Mouse (Mus musculus) retina, embryonic 14.5 days (tissue): ENCODE measurements around the gene Bcl7c.

Experiments
- DNase-seq: peaks from one replicate; pipeline ENCODE4 v3.0.0-alpha.2; 2015; ENCODE audit warnings: low spot score

Gene Bcl7c

DNA sequence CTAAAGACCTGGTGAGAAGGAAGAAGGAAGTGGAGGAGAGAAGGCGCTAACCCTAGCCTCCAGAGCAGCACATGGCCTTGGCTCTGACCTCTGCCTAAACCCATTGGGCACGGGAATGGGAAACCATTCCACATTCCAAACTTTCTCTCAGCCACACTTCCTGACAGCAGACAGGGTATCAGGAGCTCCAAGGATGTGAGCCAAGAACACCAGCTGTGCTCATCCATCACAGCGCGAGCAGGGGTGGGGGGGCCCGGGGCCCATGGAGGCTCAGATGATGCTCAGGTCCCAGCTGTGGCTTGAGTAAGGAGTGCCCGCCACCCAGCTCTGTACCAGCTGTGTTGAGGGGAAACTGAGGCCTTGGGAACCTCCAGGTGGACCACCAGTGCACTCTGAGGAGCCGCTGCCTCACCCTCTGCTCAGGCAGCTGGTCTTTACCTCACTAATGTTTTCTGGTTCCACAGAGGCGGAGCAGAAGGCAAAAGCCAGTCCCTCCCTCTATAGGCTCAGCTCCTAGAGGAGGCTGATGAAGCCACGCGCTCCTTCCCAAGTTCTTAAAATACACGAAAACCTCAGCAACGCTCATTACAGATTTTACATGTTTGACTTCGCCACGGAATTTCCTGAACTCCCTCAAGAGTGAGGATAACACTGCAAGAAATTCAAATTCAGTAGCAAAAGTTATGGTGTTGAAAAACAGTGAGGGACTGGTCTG is 23.3 kb downstream of the Bcl7c start:
- no peak for DNase-seq

DNA sequence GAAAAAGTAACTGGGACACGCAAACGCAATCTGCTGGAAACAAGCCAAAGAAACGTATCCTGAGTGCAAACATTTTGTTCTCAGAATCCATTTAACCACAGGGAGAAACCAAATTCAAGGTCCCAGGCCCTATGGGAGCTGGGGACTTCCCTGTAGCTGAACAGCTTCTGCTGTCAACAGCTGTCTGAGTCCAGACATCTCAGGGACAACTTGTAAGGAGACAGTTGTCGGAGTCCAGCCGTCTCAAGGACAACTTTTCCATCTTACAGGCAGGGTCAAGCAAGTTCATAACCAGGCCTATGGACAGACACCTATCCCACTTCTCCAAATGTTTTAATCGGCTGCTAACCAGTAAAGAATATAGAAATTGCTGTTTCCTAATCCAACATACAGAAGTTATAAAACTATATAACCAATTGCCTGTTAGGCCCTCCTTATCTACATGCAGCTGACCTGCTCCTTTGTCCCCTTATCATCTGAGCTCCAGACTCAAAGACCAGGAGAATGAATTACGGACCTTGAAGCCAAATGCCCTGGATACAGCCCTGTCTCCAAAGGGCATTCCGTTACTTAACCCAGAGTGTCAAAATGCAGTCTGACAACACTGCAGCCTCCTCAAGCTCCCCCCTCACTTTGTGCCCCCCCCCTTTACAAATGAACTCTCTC is 26.7 kb downstream of the Bcl7c start:
- DNase-seq: no peak

DNA sequence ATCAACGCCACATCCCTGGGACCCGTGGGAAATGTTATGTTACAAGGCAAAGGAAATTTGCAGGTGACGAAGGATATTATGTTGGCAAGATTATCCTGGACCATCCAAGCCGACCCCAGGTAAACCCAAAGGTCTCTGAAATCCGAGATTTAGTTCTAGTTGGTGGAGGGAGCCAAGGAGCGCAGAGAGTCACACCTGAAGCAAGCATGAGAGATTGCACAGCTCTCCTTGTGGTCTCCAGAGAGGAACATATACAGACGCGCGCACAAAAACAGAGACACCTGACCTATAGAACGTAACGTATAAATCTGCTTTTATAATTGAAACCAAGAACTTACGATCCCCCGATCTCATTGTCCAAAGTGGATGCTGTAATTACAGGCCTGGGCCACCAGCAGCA is 28.2 kb downstream of the Bcl7c start:
- DNase-seq: no peak

DNA sequence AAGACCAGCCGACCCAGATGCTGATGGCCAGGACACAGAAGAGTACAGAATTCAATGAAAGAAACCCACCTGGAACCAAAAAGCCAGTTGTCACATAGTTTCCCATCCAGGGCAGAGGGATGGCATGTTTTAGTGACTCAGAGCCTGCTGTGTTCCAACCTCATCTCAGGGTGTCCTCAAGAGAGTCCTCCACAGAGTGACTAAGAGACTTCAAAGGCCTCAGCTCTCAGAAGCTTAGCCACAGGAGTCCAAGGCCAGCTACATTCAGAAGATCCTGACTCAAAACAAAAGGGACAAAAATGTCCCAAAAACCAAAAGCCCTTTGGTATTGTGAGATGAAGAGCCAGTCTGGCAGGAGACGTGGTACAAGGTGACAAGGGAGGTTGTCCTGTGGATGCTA is 29.9 kb downstream of the Bcl7c start:
- DNase-seq: no peak

DNA sequence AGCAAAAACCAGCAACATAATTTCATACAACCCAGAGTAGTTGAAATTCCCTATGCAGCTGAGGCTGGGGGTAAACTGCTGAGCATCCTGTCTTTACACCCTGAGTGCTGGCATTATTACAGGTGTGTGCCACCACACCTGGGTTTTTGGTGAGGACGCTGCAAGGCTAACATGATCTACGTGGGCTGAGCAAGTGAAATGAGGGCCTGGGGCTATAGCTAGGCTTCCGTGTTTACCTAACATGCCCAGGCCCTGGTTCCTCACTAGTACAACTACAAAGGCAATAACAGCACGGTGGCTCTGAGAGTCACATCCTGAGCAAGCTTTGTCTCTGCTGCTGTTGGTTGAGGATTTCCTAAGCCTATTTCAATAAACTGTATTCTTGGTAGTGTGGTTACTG is 31.1 kb downstream of the Bcl7c start:
- no peak for DNase-seq

DNA sequence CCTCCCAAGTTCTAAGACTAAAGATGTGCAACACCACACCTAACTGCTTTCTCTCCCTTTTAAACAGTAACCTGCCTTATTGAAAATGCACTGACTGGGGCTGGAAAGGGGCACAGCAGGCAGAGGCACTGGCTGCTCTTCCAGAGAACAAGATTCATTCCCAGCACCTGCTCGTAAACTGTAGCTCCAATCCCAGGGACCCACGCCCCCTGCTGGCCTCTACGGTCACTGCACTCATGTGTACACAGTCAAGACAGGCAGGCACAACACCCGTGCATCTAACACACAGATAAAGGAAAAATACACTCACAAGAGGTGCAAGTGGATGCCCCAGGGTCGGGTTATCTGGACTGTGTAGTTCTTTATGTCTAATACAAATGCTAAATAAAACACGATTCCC is 31.7 kb downstream of the Bcl7c start:
- peak; percentile 61 for DNase-seq

DNA sequence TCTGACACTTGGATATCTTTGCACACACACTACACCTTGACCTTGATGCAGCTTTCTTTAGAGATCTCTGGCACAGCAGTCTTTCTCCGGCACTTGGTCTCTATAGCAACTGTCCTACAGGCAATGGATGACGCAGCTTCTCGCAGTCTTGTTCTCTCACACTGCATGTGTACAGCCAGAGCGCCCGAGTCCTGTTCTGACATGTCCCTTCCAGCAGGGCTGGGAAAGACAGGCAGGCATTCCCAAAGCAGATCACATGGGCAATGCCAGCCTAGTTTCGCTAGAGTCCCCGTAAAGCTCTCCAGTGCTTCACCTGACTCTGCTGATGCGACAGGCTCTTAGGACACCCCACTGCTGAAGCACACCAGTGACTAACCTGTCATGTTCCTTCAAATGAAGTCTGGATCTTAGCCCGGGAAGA is 33.3 kb downstream of the Bcl7c start:
- no peak for DNase-seq

DNA sequence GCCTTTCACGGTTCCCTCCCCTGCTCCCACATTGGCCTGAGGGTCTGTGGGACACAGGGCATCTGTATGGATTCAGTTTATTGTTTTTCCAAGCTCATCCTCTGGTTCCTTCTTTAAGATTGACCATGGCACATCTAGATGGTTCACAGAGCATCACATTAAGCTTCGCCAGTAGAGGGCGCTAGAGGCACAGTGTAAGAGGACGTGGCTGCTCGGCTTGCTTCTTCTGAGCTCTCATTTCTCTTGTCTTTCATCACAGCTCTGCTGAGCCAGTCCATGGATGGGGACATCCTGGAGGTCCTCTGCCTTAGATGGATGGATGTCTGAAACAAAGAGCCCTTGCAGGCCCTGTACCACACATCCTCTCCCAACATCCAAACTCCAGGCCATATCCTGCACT is 33.8 kb downstream of the Bcl7c start:
- peak; percentile 97 for DNase-seq

DNA sequence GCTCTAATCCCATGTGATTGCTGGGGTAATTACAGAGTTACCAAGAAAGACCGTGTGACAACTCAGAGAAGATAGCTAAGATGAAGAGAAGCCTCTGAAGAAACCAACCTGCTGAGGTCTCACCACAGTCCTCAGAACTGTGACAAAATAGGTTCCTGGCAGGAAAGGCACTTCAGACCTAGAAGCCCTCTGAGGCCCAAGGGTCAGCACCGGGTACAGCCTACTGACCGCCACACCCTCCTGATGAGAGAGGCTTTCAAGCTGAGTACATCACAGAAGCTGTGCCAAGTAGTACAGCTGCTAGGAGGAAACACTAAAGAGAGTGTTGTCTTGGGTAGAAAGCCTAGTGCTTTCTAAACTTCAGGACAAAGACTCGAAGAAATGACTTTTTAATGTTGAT is 36.0 kb downstream of the Bcl7c start:
- no peak for DNase-seq

DNA sequence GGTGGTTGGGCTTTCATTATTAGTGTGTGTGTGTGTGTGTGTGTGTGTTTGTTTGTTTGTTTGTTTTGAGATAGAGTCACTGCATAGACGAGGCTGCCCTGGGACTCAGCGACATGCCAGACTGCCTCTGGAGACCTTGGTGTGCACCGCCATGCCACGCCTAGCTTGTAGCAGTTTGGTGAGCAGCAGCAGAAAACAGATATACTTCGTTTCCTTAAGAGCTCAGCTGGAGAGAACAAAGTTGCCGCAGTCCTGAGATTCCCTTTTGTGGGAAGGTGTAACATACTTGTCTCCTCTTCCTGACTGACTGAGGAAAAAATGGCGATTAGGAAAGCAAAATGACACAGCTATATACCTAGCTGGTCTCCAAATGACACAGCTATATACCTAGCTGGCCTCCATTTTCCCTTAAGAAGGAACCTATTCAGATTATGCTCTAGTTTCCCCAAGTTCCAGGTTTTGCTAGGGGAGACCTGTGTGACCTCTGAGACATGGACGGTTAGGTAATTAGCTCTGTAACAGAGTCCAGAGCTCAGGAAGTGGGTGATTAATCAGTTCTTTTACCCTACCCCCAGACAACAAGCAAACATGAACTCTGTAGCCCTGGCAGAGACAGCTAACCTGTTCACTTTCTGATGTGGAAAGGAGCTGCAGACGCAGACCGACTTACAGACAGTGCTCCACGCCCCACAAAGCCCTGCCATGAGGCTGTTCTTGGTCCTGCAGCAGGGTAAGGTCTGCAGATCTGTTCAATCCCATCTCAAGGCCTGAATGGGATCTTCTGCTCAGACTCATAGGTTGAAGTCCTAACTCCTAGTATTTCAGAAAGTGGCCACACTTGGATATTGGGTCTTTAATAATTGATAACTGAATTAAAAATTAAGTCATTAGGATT is 36.6 kb downstream of the Bcl7c start:
- DNase-seq: no peak

DNA sequence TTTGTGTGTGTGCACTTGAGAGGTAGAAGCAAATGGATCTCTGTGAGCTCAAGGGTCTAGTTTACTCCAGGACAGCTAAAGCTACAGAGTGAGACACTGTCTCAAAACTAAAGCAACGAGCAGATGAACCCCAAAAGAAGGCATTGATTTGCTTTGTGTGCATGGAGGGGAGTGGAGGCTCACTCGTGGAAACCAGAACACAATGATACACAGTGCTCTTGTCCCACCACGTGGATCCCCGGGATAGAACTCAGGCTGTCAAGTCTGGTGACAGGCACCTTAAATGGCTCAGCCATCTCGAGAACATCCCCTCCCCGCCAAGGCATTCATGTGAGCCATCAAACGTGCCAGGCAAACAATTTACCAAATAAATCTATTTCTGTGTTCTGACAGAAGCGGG is 41.6 kb downstream of the Bcl7c start:
- no peak for DNase-seq

DNA sequence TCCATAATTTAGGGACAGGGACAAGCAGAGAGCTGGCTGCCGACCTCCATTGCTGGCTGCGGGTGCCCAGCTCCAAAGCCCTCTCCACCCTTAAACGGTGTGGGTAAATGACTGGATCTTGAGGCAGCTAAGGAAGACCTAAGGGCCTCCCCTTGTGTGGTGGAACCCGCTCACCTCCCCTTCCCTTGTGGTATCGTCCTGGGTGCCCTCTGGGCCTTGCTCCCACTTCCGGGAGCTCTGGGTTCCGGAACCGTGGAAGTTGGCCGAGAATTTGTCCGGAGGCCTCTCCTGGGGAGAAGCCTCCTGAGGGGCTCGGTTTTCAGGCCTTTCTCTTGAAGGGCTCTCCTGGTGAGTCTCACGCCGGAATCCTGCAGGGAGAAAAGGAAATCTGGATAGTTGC is 42.1 kb downstream of the Bcl7c start:
- no peak for DNase-seq

DNA sequence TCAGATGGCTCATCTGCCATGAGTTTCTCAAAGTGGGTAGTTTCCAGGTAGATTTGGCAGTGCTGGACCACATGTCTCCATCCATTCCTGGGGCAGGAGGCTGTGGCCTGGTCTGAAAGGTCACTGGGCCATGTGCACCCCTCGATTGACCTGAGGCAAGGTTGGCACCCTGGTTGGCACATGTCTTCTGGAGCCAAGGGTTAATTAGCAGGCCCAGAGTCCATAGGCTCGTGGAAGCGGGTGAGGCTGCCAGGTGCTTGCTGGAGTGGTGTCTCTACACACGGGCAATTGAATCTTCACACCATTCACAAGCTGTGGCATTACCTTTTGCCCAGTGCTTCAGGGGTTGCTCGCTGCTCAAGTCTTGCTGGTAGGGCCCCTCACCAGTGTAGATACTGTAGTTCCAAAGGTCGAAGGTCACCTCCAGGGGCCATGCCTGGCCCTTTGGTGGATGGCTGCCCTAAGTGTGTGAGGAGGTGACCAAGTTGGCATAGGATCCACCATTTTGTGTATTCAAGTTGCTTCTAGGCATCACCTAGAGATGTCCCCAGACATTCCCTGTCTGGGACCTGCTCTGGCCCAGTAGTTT is 42.6 kb downstream of the Bcl7c start:
- DNase-seq: no peak

DNA sequence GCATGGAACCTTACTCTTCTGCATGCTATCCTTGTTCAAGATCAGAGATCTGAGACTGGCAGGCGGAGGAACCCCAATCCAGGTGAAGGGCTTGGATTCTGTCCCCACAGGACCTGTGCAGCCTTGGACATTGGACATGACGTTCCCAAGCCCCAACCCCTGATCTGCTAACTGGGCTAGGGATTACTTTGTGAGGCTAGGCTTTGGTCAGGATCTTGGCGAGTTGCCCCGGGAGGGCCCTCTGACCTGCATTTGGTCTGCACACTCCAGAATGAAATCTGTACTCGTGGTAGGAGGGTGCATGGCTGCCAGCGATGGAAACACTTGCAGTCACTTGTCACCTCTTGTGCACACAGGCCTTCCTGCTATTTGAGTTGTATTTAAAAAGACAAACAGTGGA is 45.8 kb downstream of the Bcl7c start:
- DNase-seq: no peak

DNA sequence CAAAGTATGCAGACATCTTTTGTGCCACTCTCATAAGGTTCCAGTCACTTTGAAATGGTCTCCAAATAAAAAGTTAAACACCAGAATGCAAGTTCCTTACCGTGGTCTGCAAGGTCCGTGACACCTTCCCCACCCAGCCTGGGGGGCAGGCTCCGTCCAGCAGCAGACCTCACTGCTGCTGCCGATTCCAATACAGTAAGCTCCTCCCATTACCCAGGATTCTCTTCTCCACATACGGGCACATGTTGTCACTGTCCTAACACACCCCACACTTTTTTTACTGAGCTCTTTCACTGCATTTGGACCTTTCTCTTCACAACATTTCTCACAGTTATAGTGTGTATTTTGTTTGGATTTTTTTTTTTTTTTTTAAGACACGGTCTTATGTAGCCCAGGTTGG is 46.9 kb downstream of the Bcl7c start:
- DNase-seq: no peak

DNA sequence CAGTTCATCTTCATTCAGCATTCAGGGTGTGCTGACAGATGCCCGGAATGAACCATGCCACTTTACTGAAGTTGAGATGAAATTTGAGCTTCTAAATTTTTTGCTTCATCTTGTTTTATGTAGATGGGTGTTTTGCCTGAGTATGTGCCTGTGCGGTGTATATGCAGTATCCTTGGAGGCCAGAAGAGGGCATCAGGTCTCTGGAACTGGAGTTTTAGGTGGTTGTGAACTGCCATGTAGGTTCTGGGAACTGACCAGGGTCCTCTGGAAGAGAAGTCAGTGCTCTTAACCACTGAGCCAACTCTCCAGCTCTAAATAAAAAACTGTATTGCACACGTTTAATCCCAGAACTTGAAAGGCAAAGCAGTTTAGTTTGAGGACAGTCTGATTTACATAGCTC is 47.9 kb downstream of the Bcl7c start:
- DNase-seq: no peak

DNA sequence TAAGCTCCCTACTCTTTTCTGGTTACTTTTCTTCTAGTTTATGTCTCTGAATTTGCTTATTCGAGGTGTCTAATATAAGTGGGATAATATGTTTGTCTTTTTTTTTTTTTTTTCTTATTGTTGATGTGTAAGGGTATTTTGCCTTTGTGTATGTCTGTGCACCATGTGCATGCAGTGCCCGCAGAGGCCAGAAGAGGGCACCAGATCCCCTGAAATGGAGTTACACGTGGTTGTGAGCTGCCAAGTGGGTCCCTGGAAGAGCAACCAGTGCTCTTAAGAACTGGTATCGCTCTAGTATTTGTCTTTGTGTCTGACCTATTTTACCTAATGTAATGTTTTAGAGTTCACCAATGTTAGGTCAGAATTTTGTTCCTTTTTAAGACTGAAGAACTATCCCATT is 51.8 kb downstream of the Bcl7c start:
- DNase-seq: peak; percentile 69

DNA sequence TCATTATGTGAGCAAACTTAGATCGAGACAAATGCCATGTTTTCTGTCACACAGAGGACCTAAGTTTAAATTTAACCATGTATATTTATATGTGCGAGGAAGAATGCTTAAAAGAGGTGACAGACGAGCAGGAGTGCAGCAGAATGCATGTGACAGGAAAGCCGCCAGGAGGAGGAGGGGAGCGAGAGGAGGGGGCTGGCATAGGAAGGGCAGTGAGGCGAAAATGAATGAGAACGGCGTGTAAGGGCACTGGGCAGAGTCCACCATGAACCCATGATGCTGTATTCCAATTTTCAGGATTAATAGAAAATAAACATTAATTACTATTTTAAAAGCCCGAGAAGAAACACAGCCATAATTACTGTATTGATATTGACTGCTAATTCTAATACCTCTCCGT is 54.4 kb downstream of the Bcl7c start:
- no peak for DNase-seq

DNA sequence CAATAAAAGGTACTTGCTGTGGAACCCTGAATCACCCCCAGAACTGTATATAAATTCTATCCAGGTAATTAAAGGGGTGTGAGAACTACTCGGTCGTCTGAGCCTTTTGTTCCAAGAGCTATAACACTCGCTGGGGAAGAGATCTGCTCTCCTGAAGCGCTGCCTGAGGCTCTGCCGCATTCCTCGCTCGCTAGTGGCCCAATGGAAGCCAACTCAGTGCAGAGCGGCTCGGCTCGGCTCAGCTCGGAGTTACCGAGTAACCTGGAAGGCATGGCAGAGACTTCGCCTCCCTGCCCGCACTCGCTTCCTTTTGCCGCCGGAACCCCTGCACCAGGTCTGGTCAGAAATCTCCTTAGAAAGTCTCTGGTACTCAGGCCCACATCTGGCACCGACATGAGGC is 56.7 kb downstream of the Bcl7c start:
- DNase-seq: no peak

DNA sequence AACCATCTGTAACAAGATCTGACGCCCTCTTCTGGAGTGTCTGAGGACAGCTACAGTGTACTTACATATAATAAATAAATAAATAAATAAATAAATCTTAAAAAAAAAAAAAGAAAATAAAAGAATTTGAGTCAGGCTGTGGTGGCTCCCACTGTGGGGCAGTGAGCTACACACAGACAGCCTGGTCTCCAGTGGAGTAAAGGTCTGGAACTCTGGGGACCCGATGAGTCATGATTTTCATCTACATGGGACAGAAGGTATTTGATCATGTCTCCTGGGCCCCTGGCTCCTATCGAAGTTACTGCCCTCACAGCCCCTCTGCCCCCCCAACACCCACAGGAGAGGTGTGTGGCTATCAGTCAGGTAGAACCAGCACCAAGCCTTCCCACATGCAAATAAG is 57.1 kb downstream of the Bcl7c start:
- DNase-seq: no peak

DNA sequence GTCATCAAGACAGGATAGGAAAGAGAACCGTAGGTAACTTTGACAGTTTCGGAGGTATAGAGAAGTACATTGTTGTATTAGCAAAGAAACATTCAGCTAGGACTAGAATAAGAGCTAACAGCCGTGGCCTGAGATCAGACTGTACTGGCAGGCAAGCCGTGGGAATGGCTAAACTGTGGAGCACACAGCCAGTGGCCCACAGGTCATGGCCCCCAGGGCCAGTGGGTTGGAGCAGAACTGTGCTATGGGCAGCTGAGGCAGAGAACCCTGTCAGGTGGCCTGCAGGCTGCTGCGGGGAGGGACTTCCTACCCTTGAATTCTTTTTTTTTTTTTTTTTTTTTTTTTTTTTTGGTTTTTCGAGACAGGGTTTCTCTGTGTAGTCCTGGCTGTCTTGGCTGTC is 59.5 kb downstream of the Bcl7c start:
- DNase-seq: no peak

DNA sequence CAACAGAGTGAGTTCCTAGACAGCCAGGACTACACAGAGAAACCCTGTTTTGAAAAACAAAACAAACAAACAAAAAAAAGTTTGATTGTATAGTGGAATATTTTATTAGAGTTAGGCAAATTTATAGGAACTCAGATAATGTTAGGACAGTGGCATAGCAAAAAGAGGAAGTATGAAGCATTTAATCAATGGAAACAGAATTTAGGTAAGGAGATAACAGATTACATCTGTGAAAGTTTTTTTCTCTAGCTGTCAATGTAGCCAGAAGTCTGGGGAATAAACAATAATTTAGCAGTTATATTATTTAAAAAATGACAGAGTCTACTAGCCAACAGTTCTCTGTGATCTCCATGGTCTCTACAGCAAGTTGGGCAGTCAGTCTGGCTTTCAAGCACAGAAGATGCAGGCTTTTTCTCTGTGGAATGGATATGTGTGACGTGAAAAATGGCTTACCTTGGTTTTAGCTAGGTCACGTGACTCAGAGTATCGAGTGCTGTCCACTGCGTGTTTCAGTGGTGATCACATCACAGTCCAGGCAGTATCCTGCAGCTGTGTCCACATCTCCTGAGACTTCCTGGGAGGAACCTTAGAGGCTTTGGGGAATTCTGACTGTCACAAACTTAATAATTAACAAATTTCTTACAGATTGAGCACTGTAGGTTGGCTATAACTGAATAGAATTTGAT is 60.1 kb downstream of the Bcl7c start:
- no peak for DNase-seq
